In genomic region chr8:92349898-92350486, GRCm38 (mm10) we compare ENCODE assay signal across 19 mouse cellular contexts. TPM values are rescaled to one million over a fixed set of nuclear protein-coding genes. Genes with fewer than 3 reads are reported as not detected.
DNase-seq lines count a peak whose midpoint lies in the region; ATAC-seq and TF ChIP-seq lines count a peak whose summit lies in the region.
"Had no signal": no experiment of that assay in that cellular context is flagged by ENCODE, and none has a peak within 500 bp of the region (broad histone marks: within the 10 kb centered on the region; RNA-seq: fewer than 3 reads in every experiment).

No protein-coding gene starts in this region.

- TF ChIP-seq CTCF in lung, postnatal 0 days (IDR thresholded peaks at IDR 0.05), result no peak
- no peak for TF ChIP-seq CTCF in heart, postnatal 0 days (IDR thresholded peaks at IDR 0.05; ENCODE audit: low read depth)

- 75% methylated on average over 11 of the region's 11 CpGs for WGBS in hindbrain, embryonic 12.5 days
- WGBS in hindbrain, embryonic 16.5 days, result 81% methylated on average over 11 of the region's 11 CpGs
- WGBS in lung, postnatal 0 days, result 67% methylated on average over 11 of the region's 11 CpGs
- WGBS in heart, embryonic 11.5 days (ENCODE audit: insufficient replicate concordance), result 73% methylated on average over 11 of the region's 11 CpGs
- WGBS in heart, postnatal 0 days, result 65% methylated on average over 11 of the region's 11 CpGs

- H3K4me3 ChIP-seq in hindbrain, embryonic 12.5 days, result 0 out of 2 replicates have a peak overlapping the region, but pooled peaks have one; percentile 11
- no peak overlapping the region for H3K4me3 ChIP-seq in hindbrain, embryonic 16.5 days (ENCODE audit: low read length)
- no peak overlapping the region for H3K4me3 ChIP-seq in lung, postnatal 0 days (ENCODE audit: low read depth, low read length)
- no peak overlapping the region for H3K4me3 ChIP-seq in heart, embryonic 11.5 days (ENCODE audit: low read depth, low read length)
- H3K4me3 ChIP-seq in heart, postnatal 0 days (ENCODE audit: low read depth, low read length), result no peak overlapping the region
- H3K4me3 ChIP-seq: layer of hippocampus, adult 2 months; limb, embryonic 13.5 days; stomach, embryonic 15.5 days had no signal

- no peaks in the 10 kb centered on the region for H3K27me3 ChIP-seq in hindbrain, embryonic 12.5 days
- H3K27me3 ChIP-seq in hindbrain, embryonic 16.5 days (replicated peaks; ENCODE audit: control insufficient read depth, insufficient read depth, low read length), result no peaks in the 10 kb centered on the region; the same call in 1 of the 2 replicates
- H3K27me3 ChIP-seq in lung, postnatal 0 days (replicated peaks; ENCODE audit: insufficient read depth, low read length), result no peaks in the 10 kb centered on the region; the same call in 1 of the 2 replicates
- 0 out of 2 replicates have a peak, but pooled peaks cover 2% of the 10 kb centered on the region for H3K27me3 ChIP-seq in heart, embryonic 11.5 days (ENCODE audit: control insufficient read depth, insufficient read depth, low read length)
- H3K27me3 ChIP-seq in heart, postnatal 0 days (ENCODE audit: control insufficient read depth, insufficient read depth, low read length), result no peaks in the 10 kb centered on the region

- H3K9me3 ChIP-seq in hindbrain, embryonic 12.5 days (replicated peaks), result no peaks in the 10 kb centered on the region
- no peaks in the 10 kb centered on the region for H3K9me3 ChIP-seq in hindbrain, embryonic 16.5 days (ENCODE audit: control insufficient read depth, low read length)
- no peaks in the 10 kb centered on the region for H3K9me3 ChIP-seq in lung, postnatal 0 days (ENCODE audit: low read length)
- no peaks in the 10 kb centered on the region for H3K9me3 ChIP-seq in heart, embryonic 11.5 days (replicated peaks; ENCODE audit: control insufficient read depth, low read length)
- H3K9me3 ChIP-seq in heart, postnatal 0 days (replicated peaks; ENCODE audit: control insufficient read depth, low read length), result no peaks in the 10 kb centered on the region
- H3K9me3 ChIP-seq: limb, embryonic 13.5 days; stomach, embryonic 15.5 days had no signal

- peak overlapping the region; percentile 20; the same call in 1 of the 2 replicates for H3K4me2 ChIP-seq in hindbrain, embryonic 12.5 days (replicated peaks)
- H3K4me2 ChIP-seq in hindbrain, embryonic 16.5 days (ENCODE audit: low read length), result no peak overlapping the region
- peak overlapping the region; percentile 28 for H3K4me2 ChIP-seq in lung, postnatal 0 days (replicated peaks; ENCODE audit: low read depth, low read length)
- peak overlapping the region; percentile 20; the same call in 1 of the 2 replicates for H3K4me2 ChIP-seq in heart, embryonic 11.5 days
- 0 out of 2 replicates have a peak overlapping the region, but pooled peaks have one; percentile 15 for H3K4me2 ChIP-seq in heart, postnatal 0 days (ENCODE audit: low read depth, low read length)
- H3K4me2 ChIP-seq: limb, embryonic 13.5 days; stomach, embryonic 15.5 days had no signal

- no peak for ATAC-seq in hindbrain, embryonic 12.5 days (ENCODE audit: low FRiP score)
- ATAC-seq in hindbrain, embryonic 16.5 days, result no peak
- no peak for ATAC-seq in lung, postnatal 0 days
- ATAC-seq in heart, embryonic 11.5 days (replicated peaks; ENCODE audit: insufficient number of reproducible peaks, low FRiP score, low TSS enrichment), result no peak
- ATAC-seq in heart, postnatal 0 days (ENCODE audit: insufficient read depth, low read depth), result peak; percentile 43
- ATAC-seq: inflammation-experienced regulatory T-cells, adult 6 months; liver, postnatal 0 days had no signal

- DNase-seq in lung, postnatal 0 days (ENCODE audit: low spot score), result no peak
- DNase-seq in lung, postnatal 10 days, result no peak
- no peak for DNase-seq in heart, postnatal 0 days (ENCODE audit: low spot score)
- no peak for DNase-seq in layer of hippocampus, adult 18-20 months (ENCODE audit: low spot score in 2 of 2)
- DNase-seq in kidney, postnatal 36 days, result no peak
- DNase-seq: cerebellum, adult 11 months; cerebellum, postnatal 36 days; kidney, adult 9 months; liver, postnatal 0 days; right cerebral cortex, adult 18-20 months; spleen, adult 18-20 months; thymus, postnatal 14 days had no signal

- H3K4me1 ChIP-seq in hindbrain, embryonic 12.5 days, result peaks cover 32% of the 10 kb centered on the region
- no peaks in the 10 kb centered on the region; the same call in 1 of the 2 replicates for H3K4me1 ChIP-seq in hindbrain, embryonic 16.5 days (ENCODE audit: control insufficient read depth, insufficient read depth, low read depth, low read length)
- no peaks in the 10 kb centered on the region for H3K4me1 ChIP-seq in lung, postnatal 0 days (ENCODE audit: insufficient read depth, low read depth, low read length)
- H3K4me1 ChIP-seq in heart, embryonic 11.5 days (ENCODE audit: control insufficient read depth, insufficient read depth, low read length), result peaks cover 14% of the 10 kb centered on the region
- peaks cover 3% of the 10 kb centered on the region; the same call in 1 of the 2 replicates for H3K4me1 ChIP-seq in heart, postnatal 0 days (ENCODE audit: control insufficient read depth, insufficient read depth)

- no peak overlapping the region for H3K27ac ChIP-seq in hindbrain, embryonic 12.5 days
- H3K27ac ChIP-seq in hindbrain, embryonic 16.5 days (ENCODE audit: low read depth, low read length), result no peak overlapping the region
- no peak overlapping the region for H3K27ac ChIP-seq in lung, postnatal 0 days (ENCODE audit: low read length)
- peak overlapping the region; percentile 29; the same call in 1 of the 2 replicates for H3K27ac ChIP-seq in heart, embryonic 11.5 days (ENCODE audit: low read depth, low read length)
- peak overlapping the region; percentile 66 for H3K27ac ChIP-seq in heart, postnatal 0 days (ENCODE audit: low read depth)
- H3K27ac ChIP-seq: layer of hippocampus, adult 2 months; limb, embryonic 13.5 days; stomach, embryonic 15.5 days had no signal

- no peaks in the 10 kb centered on the region for H3K36me3 ChIP-seq in hindbrain, embryonic 12.5 days
- no peaks in the 10 kb centered on the region for H3K36me3 ChIP-seq in hindbrain, embryonic 16.5 days (ENCODE audit: control insufficient read depth, insufficient read depth, low read length)
- H3K36me3 ChIP-seq in lung, postnatal 0 days (ENCODE audit: insufficient read depth, low read length), result no peaks in the 10 kb centered on the region
- no peaks in the 10 kb centered on the region for H3K36me3 ChIP-seq in heart, embryonic 11.5 days (ENCODE audit: control insufficient read depth, insufficient read depth, low read length)
- H3K36me3 ChIP-seq in heart, postnatal 0 days (replicated peaks; ENCODE audit: control insufficient read depth, insufficient read depth, low read length), result no peaks in the 10 kb centered on the region; the same call in 1 of the 2 replicates
- H3K36me3 ChIP-seq: limb, embryonic 13.5 days; stomach, embryonic 15.5 days had no signal

- no peak overlapping the region for H3K9ac ChIP-seq in hindbrain, embryonic 12.5 days
- no peak overlapping the region for H3K9ac ChIP-seq in hindbrain, embryonic 16.5 days (ENCODE audit: low read depth, low read length)
- no peak overlapping the region for H3K9ac ChIP-seq in lung, postnatal 0 days (replicated peaks; ENCODE audit: low read depth)
- H3K9ac ChIP-seq in heart, embryonic 11.5 days (ENCODE audit: low read depth, low read length), result 0 out of 2 replicates have a peak overlapping the region, but pooled peaks have one; percentile 18
- no peak overlapping the region for H3K9ac ChIP-seq in heart, postnatal 0 days (replicated peaks; ENCODE audit: low read depth, low read length)
- H3K9ac ChIP-seq: limb, embryonic 13.5 days; liver, postnatal 0 days; stomach, embryonic 15.5 days had no signal

- TF ChIP-seq EP300 in lung, postnatal 0 days (IDR thresholded peaks at IDR 0.05), result no peak
- TF ChIP-seq EP300 in heart, postnatal 0 days (IDR thresholded peaks at IDR 0.05; ENCODE audit: low read depth), result no peak

RNA-seq across cellular contexts. Expression of gene Irx5, which starts 7.4 kb away (rescaled TPM):
- polyA plus RNA-seq in hindbrain, embryonic 12.5 days (2016; fragmentation: Nextera tagmentation; extraction: Ambion mirVana), result 41.5 and 43.3 TPM in 2 replicates
- polyA plus RNA-seq in hindbrain, embryonic 16.5 days (2015; fragmentation: Nextera tagmentation; extraction: Ambion mirVana), result 8.0 and 9.4 TPM in 2 replicates
- 19.3 and 21.1 TPM in 2 replicates for polyA plus RNA-seq in lung, postnatal 0 days (2015; fragmentation: Nextera tagmentation; extraction: Ambion mirVana)
- polyA plus RNA-seq in heart, embryonic 11.5 days (2014; fragmentation: Nextera tagmentation; extraction: Ambion mirVana), result 11.2 TPM in 2 replicates
- total RNA-seq in heart, postnatal 0 days (2014; rRNA removed; ENCODE audit: low replicate concordance), result 13.1 and 18.6 TPM in 2 replicates
- polyA plus RNA-seq in heart, postnatal 0 days (2015; fragmentation: Nextera tagmentation; extraction: Ambion mirVana), result 6.4 and 7.3 TPM in 2 replicates
- total RNA-seq in layer of hippocampus, adult 18-20 months (2021), result under 1 TPM in 1 of 2 experiments, not detected in 1; 0.32 TPM
- polyA plus RNA-seq: inflammation-experienced regulatory T-cells, adult 6 months; liver, postnatal 0 days had no signal

Comparison
In these comparisons a context has a peak if more than half of its experiments do, and no peak if none do; other contexts are left out.
1. H3K27ac ChIP-seq: peak in heart, embryonic 11.5 days (single experiment) and heart, postnatal 0 days (single experiment); none in hindbrain, embryonic 12.5 days (single experiment), hindbrain, embryonic 16.5 days (single experiment) and lung, postnatal 0 days (single experiment).